Mouse (Mus musculus) E14TG2a.4 (cell line): ENCODE measurements around the gene Pdpk1.

ENCODE experiments used
- CTCF ChIP-seq: conservative IDR thresholded peaks from 2 replicates; pipeline ENCODE4 v1.5.1; 2014; ENCODE audit warnings: low read length
- NANOG ChIP-seq: IDR thresholded peaks from 2 replicates; pipeline ENCODE4 v1.6.1; 2014; ENCODE audit warnings: borderline replicate concordance, low read length, mixed read lengths
- POU5F1 ChIP-seq: IDR thresholded peaks from 2 replicates; pipeline ENCODE4 v1.6.1; 2014; ENCODE audit warnings: low read length, borderline replicate concordance

GRCm38 (mm10) chr17:24156394-24156793 is 5.7 kb upstream of the Pdpk1 start:
- TF ChIP-seq NANOG: no peak
- TF ChIP-seq CTCF: no peak
- TF ChIP-seq POU5F1: no peak
